In genomic region chr2:129696059-129696458, GRCm38 (mm10) we compare ENCODE assay signal across 9 mouse cellular contexts. TPM values are rescaled to one million over a fixed set of nuclear protein-coding genes. Genes with fewer than 3 reads are reported as not detected.
A peak's percentile ranks its signal among the peaks of the same experiment; 100 is the strongest.
DNase-seq lines count a peak whose midpoint lies in the region; ATAC-seq and TF ChIP-seq lines count a peak whose summit lies in the region.
"Had no signal": no experiment of that assay in that cellular context is flagged by ENCODE, and none has a peak within 500 bp of the region (broad histone marks: within the 10 kb centered on the region; RNA-seq: fewer than 3 reads in every experiment).

No protein-coding gene starts in this region.

- DNase-seq in kidney, adult 2 months = peak; percentile 25
- no peak for DNase-seq in kidney, adult 11 months
- DNase-seq in adrenal gland, adult 2 months = peak; percentile 40
- peak; percentile 75 for DNase-seq in embryo, embryonic 10 days (ENCODE audit: low spot score)
- DNase-seq in kidney, postnatal 10 days = peak; percentile 51
- peak; percentile 67 for DNase-seq in midbrain, embryonic 14.5 days
- DNase-seq in Muller cell, postnatal 12 days (ENCODE audit: inconsistent ontology term) = no peak

- H3K36me3 ChIP-seq in kidney, adult 2 months (ENCODE audit: control insufficient read depth, insufficient read depth, low read length) = no peaks in the 10 kb centered on the region
- no peaks in the 10 kb centered on the region for H3K36me3 ChIP-seq in E14TG2a.4 (ENCODE audit: insufficient read depth, low read length)
- no peaks in the 10 kb centered on the region for H3K36me3 ChIP-seq in midbrain, embryonic 14.5 days (ENCODE audit: control insufficient read depth, insufficient read depth, low read length)

- no peaks in the 10 kb centered on the region for H3K4me1 ChIP-seq in kidney, adult 2 months (ENCODE audit: control insufficient read depth, insufficient read depth, low read length)
- H3K4me1 ChIP-seq in E14TG2a.4 (replicated peaks; ENCODE audit: low read depth, low read length) = peaks cover 75% of the 10 kb centered on the region
- peaks cover 7% of the 10 kb centered on the region; the same call in 1 of the 2 replicates for H3K4me1 ChIP-seq in midbrain, embryonic 14.5 days (ENCODE audit: control insufficient read depth, insufficient read depth, low read length)

- H3K9ac ChIP-seq in midbrain, embryonic 14.5 days (replicated peaks; ENCODE audit: low read length) = no peak overlapping the region

- ATAC-seq in midbrain, embryonic 14.5 days (ENCODE audit: low FRiP score, low TSS enrichment) = peak; percentile 44; the same call in 1 of the 2 replicates

- peak; percentile 69 for TF ChIP-seq CTCF in kidney, adult 2 months (conservative IDR thresholded peaks at IDR 0.05; ENCODE audit: insufficient read depth, insufficient read length, low read depth, low read length)
- TF ChIP-seq CTCF in E14TG2a.4 (conservative IDR thresholded peaks at IDR 0.05; ENCODE audit: low read length) = peak; percentile 81

- TF ChIP-seq POLR2A in kidney, adult 2 months (IDR thresholded peaks at IDR 0.05; ENCODE audit: low read depth, low read length) = no peak

- no peak overlapping the region for H3K27ac ChIP-seq in kidney, adult 2 months (ENCODE audit: insufficient read depth, low read depth, low read length)
- H3K27ac ChIP-seq in midbrain, embryonic 14.5 days (replicated peaks; ENCODE audit: low read depth, low read length) = no peak overlapping the region

- H3K9me3 ChIP-seq in E14TG2a.4 (ENCODE audit: low read length) = no peaks in the 10 kb centered on the region
- no peaks in the 10 kb centered on the region for H3K9me3 ChIP-seq in midbrain, embryonic 14.5 days (ENCODE audit: control insufficient read depth, low read length)

- H3K27me3 ChIP-seq in kidney, adult 2 months (replicated peaks; ENCODE audit: control insufficient read depth, insufficient read depth, low read length) = peaks cover 2% of the 10 kb centered on the region; the same call in 1 of the 2 replicates
- peaks cover 47% of the 10 kb centered on the region for H3K27me3 ChIP-seq in E14TG2a.4 (ENCODE audit: insufficient read depth, low read length)
- 0 out of 2 replicates have a peak, but pooled peaks cover 6% of the 10 kb centered on the region for H3K27me3 ChIP-seq in midbrain, embryonic 14.5 days (ENCODE audit: control insufficient read depth, insufficient read depth, low read length)

- H3K4me2 ChIP-seq in midbrain, embryonic 14.5 days (ENCODE audit: low read length) = no peak overlapping the region

- 7% methylated on average over 4 of the region's 4 CpGs for WGBS in kidney, adult 2 months
- 8% methylated on average over 4 of the region's 4 CpGs for WGBS in midbrain, embryonic 14.5 days

- H3K4me3 ChIP-seq in kidney, adult 2 months (ENCODE audit: insufficient read depth, low read depth, low read length) = no peak overlapping the region
- H3K4me3 ChIP-seq in E14TG2a.4 (replicated peaks; ENCODE audit: low read length) = no peak overlapping the region
- no peak overlapping the region for H3K4me3 ChIP-seq in midbrain, embryonic 14.5 days (replicated peaks; ENCODE audit: low read depth, low read length)

RNA-seq across cellular contexts. Expression of gene Pdyn, which starts 3.6 kb away (rescaled TPM):
- polyA plus RNA-seq in kidney, adult 2 months (2012; rRNA removed) = not detected in 2 replicates
- total RNA-seq in adrenal gland, adult 2 months (2021) = under 1 TPM; 0.10 to 0.12 TPM
- polyA plus RNA-seq in adrenal gland, adult 2 months (2012; rRNA removed) = not detected in 2 replicates
- polyA plus RNA-seq in midbrain, embryonic 14.5 days (2014; fragmentation: Nextera tagmentation; extraction: Ambion mirVana) = 7.3 and 8.8 TPM in 2 replicates
- polyA plus RNA-seq: gonadal fat pad, adult 2 months had no signal

Comparison
In these comparisons a context has a peak if more than half of its experiments do, and no peak if none do; other contexts are left out.
1. DNase-seq: peak in kidney, adult 2 months (single experiment), adrenal gland, adult 2 months (single experiment), embryo, embryonic 10 days (single experiment), kidney, postnatal 10 days (single experiment) and midbrain, embryonic 14.5 days (single experiment); none in kidney, adult 11 months (single experiment) and Muller cell, postnatal 12 days (single experiment).